Mouse (Mus musculus): ENCODE data around the gene Phip.

DNA sequence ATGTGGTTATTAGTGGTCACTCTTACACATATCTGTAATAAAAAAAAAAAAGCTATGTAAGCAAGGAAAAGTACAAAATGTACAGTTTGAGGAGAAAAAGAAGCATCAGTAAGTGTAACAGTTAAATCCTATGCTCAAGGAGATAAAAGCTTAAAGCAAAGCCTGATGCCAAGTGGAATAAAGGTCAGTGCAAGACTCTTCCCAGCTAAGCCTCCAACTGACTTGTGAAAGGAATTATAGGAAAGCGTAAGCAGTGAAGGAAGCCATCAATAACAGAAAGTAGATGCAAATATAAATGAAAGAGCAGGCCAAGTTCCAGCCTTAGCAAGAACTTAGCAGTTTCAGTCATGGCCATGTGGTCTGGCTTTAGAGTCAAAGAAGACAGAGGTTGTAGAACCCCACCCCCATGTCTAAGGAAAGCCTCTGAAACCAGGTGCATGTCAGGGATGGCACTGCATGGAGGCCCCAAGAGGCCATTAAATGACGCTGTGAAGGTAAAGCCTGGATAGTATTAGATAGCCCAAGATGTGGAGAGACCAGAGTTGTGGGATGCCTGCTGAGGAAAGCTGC, 23.8 kb downstream of the Phip start:
- no peak for TF ChIP-seq CTCF (IDR thresholded peaks at IDR 0.05; ENCODE audit: insufficient read depth, low read length)
- TF ChIP-seq POLR2A (IDR thresholded peaks at IDR 0.05; ENCODE audit: borderline replicate concordance, extremely low read depth, low read depth, low read length) = no peak
